Comparison of ENCODE assay signal across 10 mouse cellular contexts in genomic region chr17:83148371-83148929, GRCm38 (mm10).
DNase-seq lines count a peak whose midpoint lies in the region; ATAC-seq lines count a peak whose summit lies in the region.
"Had no signal": no experiment of that assay in that cellular context is flagged by ENCODE, and none has a peak within 500 bp of the region (broad histone marks: within the 10 kb centered on the region; RNA-seq: fewer than 3 reads in every experiment).

No protein-coding gene starts in this region.

- WGBS in kidney, embryonic 14.5 days = 52% methylated on average over 15 of the region's 15 CpGs
- WGBS in forebrain, embryonic 12.5 days = 92% methylated on average over 15 of the region's 15 CpGs

- 0 out of 2 replicates have a peak, but pooled peaks cover 4% of the 10 kb centered on the region for H3K9me3 ChIP-seq in kidney, embryonic 14.5 days (ENCODE audit: control insufficient read depth, low read length)
- H3K9me3 ChIP-seq in forebrain, embryonic 12.5 days = no peaks in the 10 kb centered on the region
- H3K9me3 ChIP-seq: midbrain, embryonic 12.5 days had no signal

- no peak overlapping the region for H3K9ac ChIP-seq in kidney, embryonic 14.5 days (ENCODE audit: low read depth, low read length)
- no peak overlapping the region for H3K9ac ChIP-seq in forebrain, embryonic 12.5 days
- H3K9ac ChIP-seq: midbrain, embryonic 12.5 days had no signal

- H3K4me2 ChIP-seq in kidney, embryonic 14.5 days (replicated peaks; ENCODE audit: low read depth, low read length) = no peak overlapping the region
- H3K4me2 ChIP-seq in forebrain, embryonic 12.5 days = no peak overlapping the region
- H3K4me2 ChIP-seq: midbrain, embryonic 12.5 days had no signal

- H3K36me3 ChIP-seq in kidney, embryonic 14.5 days (ENCODE audit: control insufficient read depth, insufficient read depth, low read length) = no peaks in the 10 kb centered on the region
- no peaks in the 10 kb centered on the region for H3K36me3 ChIP-seq in forebrain, embryonic 12.5 days (replicated peaks)
- H3K36me3 ChIP-seq: midbrain, embryonic 12.5 days had no signal

- peaks cover 18% of the 10 kb centered on the region; the same call in 1 of the 2 replicates for H3K4me1 ChIP-seq in kidney, embryonic 14.5 days (ENCODE audit: control insufficient read depth, insufficient read depth, low read length)
- no peaks in the 10 kb centered on the region for H3K4me1 ChIP-seq in forebrain, embryonic 12.5 days
- H3K4me1 ChIP-seq: midbrain, embryonic 12.5 days had no signal

- no peaks in the 10 kb centered on the region for H3K27me3 ChIP-seq in kidney, embryonic 14.5 days (ENCODE audit: control insufficient read depth, insufficient read depth, low read length)
- H3K27me3 ChIP-seq in forebrain, embryonic 12.5 days = no peaks in the 10 kb centered on the region
- H3K27me3 ChIP-seq: CH12.LX had no signal

- ATAC-seq in kidney, embryonic 14.5 days (ENCODE audit: low FRiP score, low TSS enrichment) = peak; percentile 77
- no peak for ATAC-seq in forebrain, embryonic 12.5 days (ENCODE audit: low FRiP score)
- no peak for ATAC-seq in frontal cortex, adult (ENCODE audit: low TSS enrichment)

- peak overlapping the region; percentile 62; the same call in 1 of the 2 replicates for H3K27ac ChIP-seq in kidney, embryonic 14.5 days (ENCODE audit: low read depth, low read length)
- H3K27ac ChIP-seq in forebrain, embryonic 12.5 days = no peak overlapping the region
- H3K27ac ChIP-seq: midbrain, embryonic 12.5 days had no signal

- peak; percentile 14 to 16 for DNase-seq in cerebellum, postnatal 25 days
- no peak for DNase-seq in cerebellum, postnatal 36 days
- peak; percentile 35 for DNase-seq in gastrocnemius, postnatal 25 days
- DNase-seq in lung, postnatal 14 days = peak; percentile 50
- DNase-seq in right cerebral cortex, adult 2 months (ENCODE audit: low spot score in 2 of 2) = no peak

- H3K4me3 ChIP-seq in kidney, embryonic 14.5 days (ENCODE audit: low read length) = no peak overlapping the region
- H3K4me3 ChIP-seq in forebrain, embryonic 12.5 days (replicated peaks) = no peak overlapping the region
- H3K4me3 ChIP-seq: midbrain, embryonic 12.5 days had no signal

Comparison
In these comparisons a context has a peak if more than half of its experiments do, and no peak if none do; other contexts are left out.
1. DNase-seq: peak in cerebellum, postnatal 25 days (2 of 2), gastrocnemius, postnatal 25 days (single experiment) and lung, postnatal 14 days (single experiment); none in cerebellum, postnatal 36 days (0 of 2) and right cerebral cortex, adult 2 months (0 of 2).